Mouse (Mus musculus): ENCODE data around the gene Atl2. TPM values are rescaled to one million over a fixed set of nuclear protein-coding genes. Genes with fewer than 3 reads are reported as not detected.

Gene Atl2
- polyA plus RNA-seq (2015; fragmentation: Nextera tagmentation; extraction: Ambion mirVana), result 28.8 and 29.0 TPM in 2 replicates

DNA sequence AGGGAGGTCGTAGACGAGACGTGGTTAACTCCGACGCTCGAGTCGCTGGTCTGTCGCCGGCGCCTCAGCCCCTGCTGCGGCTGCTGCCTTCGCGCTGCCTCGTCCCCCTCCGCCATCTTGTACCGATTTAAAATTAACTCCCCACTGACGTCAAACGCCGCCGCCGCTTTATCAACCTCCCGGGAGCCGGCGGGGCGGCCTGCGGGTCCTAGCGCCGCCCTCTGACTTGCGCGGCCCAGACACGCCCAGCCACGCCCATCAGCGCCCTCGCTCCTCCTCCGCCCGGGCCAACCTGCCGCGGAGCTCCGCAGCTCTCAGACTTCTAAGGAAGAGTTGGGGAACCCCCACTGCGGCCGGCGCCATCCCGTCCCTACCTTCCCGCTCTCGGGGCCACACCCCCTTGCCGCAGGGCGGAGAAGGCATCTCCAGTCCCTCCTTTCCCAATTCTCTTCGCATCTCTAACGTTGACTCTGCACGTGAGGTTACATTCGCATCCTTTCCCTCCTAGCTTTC lies at the start of gene Atl2:
Atl2 (minus strand) TSS at position 213 of the 513 bp plus-strand sequence.
- WGBS, result under 1% methylated on average over 51 of the region's 51 CpGs
- Histone ChIP-seq H3K4me1 (peaks cover 34% of the 10 kb centered on the region), H3K36me3 (no peaks in the 10 kb centered on the region), H3K27ac (peak within 1 kb of the TSS; percentile 96), H3K4me3 (peak within 1 kb of the TSS; percentile 95), H3K9ac (peak within 1 kb of the TSS; percentile 97), H3K4me2 (replicated peaks) (peak within 1 kb of the TSS; percentile 77), H3K9me3 (no peaks in the 10 kb centered on the region), H3K27me3 (peaks cover 19% of the 10 kb centered on the region)
- ATAC-seq (ENCODE audit: low FRiP score, low read depth), result peak; percentile 94

DNA sequence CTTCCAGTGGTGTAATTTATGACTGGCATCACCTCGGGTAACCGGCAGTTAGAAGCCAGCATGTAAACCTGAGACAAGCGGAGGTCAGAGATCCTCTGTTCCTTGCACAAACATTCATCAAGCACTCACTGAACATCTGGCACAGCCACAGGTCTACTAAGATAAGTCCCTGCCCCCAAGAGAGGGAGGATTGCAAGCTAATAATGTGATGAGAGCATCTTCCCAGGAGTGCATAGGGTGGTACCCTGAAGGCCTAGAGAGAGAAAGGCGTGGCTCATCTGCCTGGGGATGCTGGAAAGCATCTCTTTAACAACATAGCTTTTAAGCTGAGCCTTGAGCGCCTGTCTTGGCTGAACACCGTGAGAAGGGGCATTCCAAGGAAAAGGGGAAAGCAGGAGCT lies 48.9 kb upstream of the Atl2 start:
- Histone ChIP-seq H3K36me3 (no peaks in the 10 kb centered on the region), H3K4me2 (replicated peaks) (no peak overlapping the region), H3K9ac (no peak overlapping the region), H3K4me1 (peaks cover 9% of the 10 kb centered on the region), H3K27ac (no peak overlapping the region), H3K27me3 (no peaks in the 10 kb centered on the region), H3K9me3 (no peaks in the 10 kb centered on the region), H3K4me3 (no peak overlapping the region)
- no peak for ATAC-seq (ENCODE audit: low FRiP score, low read depth)
- WGBS, result 45% methylated on average over 6 of the region's 6 CpGs

DNA sequence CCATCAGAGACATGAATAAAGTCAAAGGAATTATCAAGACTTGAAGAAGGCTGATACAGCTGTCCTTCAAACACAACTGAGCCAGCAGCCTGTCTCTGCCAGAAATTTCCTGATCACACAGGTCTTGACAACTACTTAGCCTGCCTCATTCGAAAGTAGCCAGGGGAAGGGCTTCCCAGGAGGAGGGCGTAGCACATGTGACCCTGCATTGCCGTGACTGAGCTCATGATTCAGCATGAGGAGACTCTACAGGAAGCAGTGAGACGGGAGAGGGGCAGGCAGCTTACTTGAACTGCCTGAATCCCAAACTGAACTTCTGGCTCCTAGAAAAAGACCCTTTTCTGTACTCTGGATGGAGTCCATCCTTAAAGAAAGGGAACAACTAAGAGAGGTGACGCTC lies 46.5 kb upstream of the Atl2 start:
- no peak for ATAC-seq (ENCODE audit: low FRiP score, low read depth)
- no peak overlapping the region for H3K4me3 ChIP-seq
- no peak overlapping the region for H3K27ac ChIP-seq
- 69% methylated on average over 5 of the region's 5 CpGs for WGBS
- H3K9me3 ChIP-seq, result no peaks in the 10 kb centered on the region
- H3K9ac ChIP-seq, result no peak overlapping the region
- no peaks in the 10 kb centered on the region for H3K36me3 ChIP-seq
- no peaks in the 10 kb centered on the region for H3K27me3 ChIP-seq
- H3K4me1 ChIP-seq, result no peaks in the 10 kb centered on the region
- no peak overlapping the region for H3K4me2 ChIP-seq (replicated peaks)

DNA sequence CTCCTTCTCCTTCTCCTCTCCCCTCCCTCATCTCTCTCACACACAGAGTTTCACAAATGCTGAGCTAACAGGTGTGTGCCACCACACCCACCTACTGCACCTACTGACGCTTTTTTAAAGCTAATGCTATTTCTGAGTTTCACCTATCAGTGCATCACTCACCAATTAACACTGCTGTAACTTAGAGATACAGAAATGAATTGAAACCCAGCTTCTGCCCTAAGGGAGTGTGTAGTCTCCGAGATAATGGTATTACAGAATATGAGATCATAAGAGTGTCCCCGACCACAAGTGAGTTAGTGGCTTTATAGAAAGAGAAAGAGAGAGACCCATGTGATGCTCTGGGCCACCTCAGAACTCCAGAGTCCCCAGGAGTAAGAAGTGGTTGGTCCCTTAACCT lies 43.2 kb upstream of the Atl2 start:
- H3K9ac ChIP-seq, result no peak overlapping the region
- no peak overlapping the region for H3K27ac ChIP-seq
- no peak overlapping the region for H3K4me3 ChIP-seq
- no peaks in the 10 kb centered on the region for H3K36me3 ChIP-seq
- ATAC-seq (ENCODE audit: low FRiP score, low read depth), result no peak
- H3K4me2 ChIP-seq (replicated peaks), result no peak overlapping the region
- H3K4me1 ChIP-seq, result peaks cover 7% of the 10 kb centered on the region; the same call in 1 of the 2 replicates
- 78% methylated on average over 3 of the region's 3 CpGs for WGBS
- no peaks in the 10 kb centered on the region for H3K9me3 ChIP-seq
- H3K27me3 ChIP-seq, result no peaks in the 10 kb centered on the region

DNA sequence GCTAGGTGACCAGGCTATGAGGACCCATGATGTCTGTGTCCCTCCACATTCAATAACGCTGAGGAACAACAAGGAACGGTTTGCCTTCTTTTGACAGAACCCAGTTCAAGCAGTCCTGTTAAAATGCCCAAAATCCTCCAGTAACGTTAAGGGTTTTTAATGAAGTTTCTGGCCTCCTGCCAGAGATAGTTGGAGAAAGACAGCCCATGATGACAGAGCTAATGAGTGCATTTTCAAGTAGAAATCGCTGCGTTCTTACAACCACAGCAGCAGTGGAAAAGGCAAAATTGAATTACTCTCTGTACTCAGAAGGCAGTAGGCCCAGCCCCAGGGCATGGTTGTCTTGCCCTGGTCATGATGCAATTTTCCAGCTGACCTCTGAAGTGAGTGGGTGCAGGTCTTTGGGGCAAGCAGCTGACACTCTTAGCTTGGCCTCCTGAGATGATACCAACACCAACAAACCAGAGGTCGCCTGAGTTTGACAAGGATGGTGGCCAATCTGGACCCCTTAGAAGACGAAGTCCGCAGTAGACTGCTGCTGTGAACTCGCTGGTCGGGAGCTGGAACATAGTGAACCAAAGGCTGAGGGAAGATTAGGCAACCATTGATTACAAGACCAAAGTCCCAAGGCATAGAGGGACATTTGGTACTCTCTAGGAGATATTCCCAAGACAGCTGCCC lies 42.1 kb upstream of the Atl2 start:
- Histone ChIP-seq H3K27me3 (no peaks in the 10 kb centered on the region), H3K9ac (no peak overlapping the region), H3K9me3 (no peaks in the 10 kb centered on the region), H3K4me3 (no peak overlapping the region), H3K27ac (no peak overlapping the region), H3K4me2 (replicated peaks) (no peak overlapping the region), H3K36me3 (no peaks in the 10 kb centered on the region), H3K4me1 (peaks cover 12% of the 10 kb centered on the region; the same call in 1 of the 2 replicates)
- 75% methylated on average over 10 of the region's 10 CpGs for WGBS
- no peak for ATAC-seq (ENCODE audit: low FRiP score, low read depth)

DNA sequence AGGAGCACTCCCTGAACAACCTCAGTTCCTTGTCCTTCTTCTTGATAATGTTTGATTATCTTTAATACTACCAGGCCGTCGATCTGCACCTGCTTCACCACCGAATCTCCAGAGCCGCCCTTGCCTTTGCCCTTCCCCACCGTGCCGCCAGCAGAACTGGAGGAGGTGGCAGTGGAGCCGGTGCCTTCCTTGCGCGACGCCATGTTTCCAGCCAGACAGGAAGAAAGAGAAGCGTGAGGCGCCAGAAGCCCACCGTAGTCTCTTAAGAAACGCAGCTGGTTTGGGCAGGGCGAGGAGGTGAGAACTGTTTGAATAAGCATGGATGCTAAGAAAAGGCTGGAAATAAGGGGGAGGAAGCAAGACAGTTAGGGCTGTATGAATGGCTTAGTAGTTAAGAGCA lies 38.4 kb upstream of the Atl2 start:
- WGBS, result 94% methylated on average over 15 of the region's 15 CpGs
- Histone ChIP-seq H3K9me3 (no peaks in the 10 kb centered on the region), H3K27ac (no peak overlapping the region), H3K36me3 (no peaks in the 10 kb centered on the region), H3K9ac (no peak overlapping the region), H3K4me1 (peaks cover 12% of the 10 kb centered on the region; the same call in 1 of the 2 replicates), H3K4me3 (no peak overlapping the region), H3K27me3 (no peaks in the 10 kb centered on the region), H3K4me2 (replicated peaks) (no peak overlapping the region)
- ATAC-seq (ENCODE audit: low FRiP score, low read depth), result no peak

DNA sequence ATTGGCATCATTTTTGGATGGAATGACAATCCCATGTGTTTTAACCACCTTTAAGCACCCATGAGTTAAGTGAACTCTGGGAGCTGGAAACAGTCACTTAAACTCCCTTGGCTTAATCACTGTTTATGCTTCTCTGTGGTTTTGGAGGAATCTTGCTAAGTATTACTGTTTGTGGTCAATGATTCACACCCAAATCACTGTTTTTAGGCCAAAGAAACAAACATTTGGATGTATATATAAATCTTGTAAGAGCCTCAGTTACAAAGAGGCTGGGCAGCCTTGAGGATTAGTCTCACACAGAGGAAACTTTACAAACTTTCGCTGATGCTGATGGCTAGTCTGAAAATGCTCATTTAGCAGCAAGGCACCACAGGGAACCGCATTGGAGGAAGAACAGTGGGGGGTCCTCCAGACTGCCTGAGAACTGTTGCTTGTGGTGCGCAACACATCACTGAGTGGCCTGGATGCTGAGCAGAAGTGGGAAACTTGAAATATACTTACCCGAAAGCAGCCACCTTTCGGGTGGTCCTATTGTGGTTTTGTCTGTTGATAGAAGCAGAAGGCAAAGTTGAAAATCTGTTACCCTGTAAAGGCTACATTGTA lies 36.9 kb upstream of the Atl2 start:
- no peaks in the 10 kb centered on the region for H3K9me3 ChIP-seq
- no peak for ATAC-seq (ENCODE audit: low FRiP score, low read depth)
- H3K4me1 ChIP-seq, result peaks cover 12% of the 10 kb centered on the region; the same call in 1 of the 2 replicates
- H3K4me3 ChIP-seq, result no peak overlapping the region
- H3K36me3 ChIP-seq, result no peaks in the 10 kb centered on the region
- no peaks in the 10 kb centered on the region for H3K27me3 ChIP-seq
- H3K4me2 ChIP-seq (replicated peaks), result no peak overlapping the region
- H3K27ac ChIP-seq, result no peak overlapping the region
- H3K9ac ChIP-seq, result no peak overlapping the region
- WGBS, result 40% methylated on average over 5 of the region's 5 CpGs

DNA sequence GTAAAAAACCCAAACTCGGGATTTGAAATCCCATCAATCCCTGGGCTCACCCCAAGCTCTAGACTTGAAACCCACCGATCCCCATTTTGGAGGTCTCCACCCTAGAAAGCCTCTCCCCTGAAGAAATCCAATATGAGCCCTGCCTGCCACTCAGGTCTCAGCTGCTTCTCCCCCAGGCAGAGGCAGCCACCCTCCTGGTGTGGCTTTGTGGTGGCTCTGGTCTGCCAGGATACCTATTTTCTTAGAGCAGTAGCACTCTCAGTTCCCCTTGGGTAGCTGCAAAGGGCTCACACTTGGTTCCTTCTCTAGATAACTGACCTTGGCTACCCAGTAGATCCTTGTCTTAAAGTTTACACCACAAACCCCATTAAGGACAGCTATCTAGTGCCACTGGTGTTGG lies 31.2 kb upstream of the Atl2 start:
- no peak overlapping the region for H3K4me2 ChIP-seq (replicated peaks)
- H3K9me3 ChIP-seq, result no peaks in the 10 kb centered on the region
- H3K9ac ChIP-seq, result no peak overlapping the region
- H3K36me3 ChIP-seq, result no peaks in the 10 kb centered on the region
- no peak overlapping the region for H3K4me3 ChIP-seq
- no peaks in the 10 kb centered on the region for H3K4me1 ChIP-seq
- 81% methylated on average over 2 of the region's 2 CpGs for WGBS
- H3K27ac ChIP-seq, result no peak overlapping the region
- no peaks in the 10 kb centered on the region for H3K27me3 ChIP-seq
- ATAC-seq (ENCODE audit: low FRiP score, low read depth), result no peak

DNA sequence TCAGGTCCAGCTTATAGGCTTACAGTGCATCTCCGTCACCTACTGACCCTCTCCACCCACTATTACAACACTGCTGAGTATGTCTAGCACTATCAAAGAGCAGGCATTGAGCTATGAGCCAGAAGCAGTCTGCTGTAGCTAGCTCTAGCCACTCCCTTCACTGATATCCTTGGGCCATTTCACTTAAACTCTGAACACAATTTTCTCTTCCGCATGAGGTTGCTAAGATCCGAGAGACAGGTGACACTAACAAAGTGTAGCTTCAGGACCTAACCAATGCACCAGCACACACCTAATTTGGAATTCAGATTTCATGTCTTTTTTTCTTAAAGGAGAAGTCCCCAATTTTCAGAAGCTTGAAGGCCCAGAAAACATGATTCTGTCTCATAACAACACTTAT lies 30.6 kb upstream of the Atl2 start:
- Histone ChIP-seq H3K36me3 (no peaks in the 10 kb centered on the region), H3K27ac (no peak overlapping the region), H3K4me3 (no peak overlapping the region), H3K4me2 (replicated peaks) (no peak overlapping the region), H3K27me3 (no peaks in the 10 kb centered on the region), H3K9me3 (no peaks in the 10 kb centered on the region), H3K9ac (no peak overlapping the region), H3K4me1 (no peaks in the 10 kb centered on the region)
- no peak for ATAC-seq (ENCODE audit: low FRiP score, low read depth)
- WGBS, result 77% methylated on average over 3 of the region's 3 CpGs

DNA sequence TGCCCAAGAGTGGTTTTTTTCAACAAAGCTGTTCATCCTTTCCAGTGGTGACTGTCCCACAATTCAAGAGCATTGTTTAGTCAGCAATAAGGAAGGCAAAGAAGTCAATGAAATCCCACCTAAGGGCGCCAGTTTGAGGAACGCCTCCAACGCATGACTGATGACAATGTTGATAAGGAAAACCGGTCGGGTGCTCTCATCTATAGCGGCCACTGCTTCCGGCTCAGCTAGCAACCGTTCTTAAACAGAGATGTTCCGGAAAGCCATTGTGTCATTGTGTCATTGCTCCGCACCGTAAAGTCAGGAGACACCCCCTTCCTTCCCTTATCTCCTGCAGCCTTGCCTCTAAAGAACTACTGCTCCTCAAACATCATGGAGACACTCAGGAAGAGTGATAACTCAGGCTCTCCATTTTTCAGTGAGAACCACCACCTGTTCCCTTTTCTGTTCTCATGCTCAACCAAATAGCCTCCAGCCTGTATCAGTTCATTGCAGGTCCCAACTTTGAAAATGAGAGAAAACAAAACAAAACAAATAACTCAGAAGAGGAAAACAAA lies 30.0 kb upstream of the Atl2 start:
- H3K4me3 ChIP-seq, result no peak overlapping the region
- H3K27ac ChIP-seq, result no peak overlapping the region
- ATAC-seq (ENCODE audit: low FRiP score, low read depth), result no peak
- no peak overlapping the region for H3K9ac ChIP-seq
- WGBS, result 92% methylated on average over 11 of the region's 11 CpGs
- no peaks in the 10 kb centered on the region for H3K36me3 ChIP-seq
- no peaks in the 10 kb centered on the region for H3K27me3 ChIP-seq
- no peaks in the 10 kb centered on the region for H3K9me3 ChIP-seq
- H3K4me2 ChIP-seq (replicated peaks), result no peak overlapping the region
- H3K4me1 ChIP-seq, result no peaks in the 10 kb centered on the region

DNA sequence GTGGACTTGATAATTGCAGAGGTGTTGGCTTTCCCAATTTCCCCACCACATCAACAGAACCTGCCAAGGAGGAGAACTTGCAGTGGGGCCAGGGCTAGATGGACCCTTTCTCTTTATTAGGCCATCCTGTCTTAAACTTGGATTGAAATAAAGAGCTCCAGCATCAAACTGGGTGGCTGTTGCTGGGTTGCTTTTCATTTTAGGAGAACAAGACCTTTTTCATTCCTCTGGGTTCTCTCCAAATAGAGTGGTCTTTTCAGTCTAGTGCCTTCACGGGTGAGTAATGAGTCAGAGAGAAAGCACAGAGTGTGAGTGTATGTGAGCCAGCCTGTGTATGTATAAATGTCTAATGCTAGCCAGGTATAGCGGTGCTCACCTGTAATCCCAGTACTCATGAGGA lies 24.4 kb upstream of the Atl2 start:
- ATAC-seq (ENCODE audit: low FRiP score, low read depth), result no peak
- Histone ChIP-seq H3K27ac (no peak overlapping the region; the same call in 1 of the 2 replicates), H3K27me3 (no peaks in the 10 kb centered on the region), H3K4me3 (no peak overlapping the region), H3K4me2 (replicated peaks) (no peak overlapping the region), H3K9me3 (no peaks in the 10 kb centered on the region), H3K4me1 (peaks cover 28% of the 10 kb centered on the region), H3K9ac (no peak overlapping the region), H3K36me3 (no peaks in the 10 kb centered on the region)
- 76% methylated on average over 2 of the region's 2 CpGs for WGBS

DNA sequence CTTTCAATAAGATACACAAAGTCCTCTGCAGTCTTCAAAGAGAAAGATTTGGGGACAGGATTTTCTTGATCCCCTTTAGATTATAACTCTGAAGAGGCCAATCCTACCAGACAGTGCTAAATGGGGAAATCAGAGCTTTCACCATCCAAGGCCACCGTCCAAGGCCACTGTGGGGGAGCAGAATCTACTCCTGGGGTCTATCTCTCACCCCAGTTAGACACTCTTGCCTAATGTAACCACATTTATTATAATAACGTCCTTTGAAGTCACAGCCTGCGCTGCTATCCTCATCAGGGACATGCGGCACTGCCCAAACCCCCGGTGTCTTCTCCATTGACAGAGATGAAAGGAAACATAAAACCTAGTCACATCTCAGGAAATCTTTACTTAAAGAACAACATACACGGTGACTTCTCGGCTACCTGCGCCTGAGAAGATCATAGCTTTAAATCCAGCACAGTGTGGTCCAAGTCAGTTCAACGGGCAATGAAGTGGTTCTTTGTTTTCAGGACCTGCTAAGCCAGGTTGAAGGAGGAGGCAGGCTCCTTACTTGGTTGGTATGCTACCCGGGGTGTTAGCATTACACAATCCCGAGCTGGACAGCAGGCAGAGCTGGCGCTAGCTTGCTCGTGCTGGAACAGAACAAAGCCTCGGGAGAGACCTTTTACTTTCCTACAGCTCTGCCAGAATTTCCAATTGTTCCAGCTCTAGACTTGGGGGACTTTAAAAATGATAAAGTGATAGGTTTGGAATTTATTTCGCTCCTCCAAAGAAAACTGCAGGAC lies 23.8 kb upstream of the Atl2 start:
- WGBS, result 58% methylated on average over 15 of the region's 15 CpGs
- H3K27me3 ChIP-seq, result no peaks in the 10 kb centered on the region
- H3K36me3 ChIP-seq, result no peaks in the 10 kb centered on the region
- no peak overlapping the region for H3K9ac ChIP-seq
- H3K4me2 ChIP-seq (replicated peaks), result no peak overlapping the region
- no peak overlapping the region for H3K4me3 ChIP-seq
- H3K4me1 ChIP-seq, result peaks cover 28% of the 10 kb centered on the region
- H3K9me3 ChIP-seq, result no peaks in the 10 kb centered on the region
- no peak overlapping the region for H3K27ac ChIP-seq
- ATAC-seq (ENCODE audit: low FRiP score, low read depth), result no peak
